Mouse (Mus musculus) 416B (cell line): ENCODE data around the gene Golga3.

Experiments
- DNase-seq: peaks from one replicate; pipeline ENCODE4 v3.0.0; 2011; ENCODE audit warnings: low read depth

The Golga3 gene

GRCm38 (mm10) chr5:110176362-110177020 lies at the start of gene Golga3:
TSS of gene Golga3 (plus strand) at chr5:110176701.
- DNase-seq: peak; percentile 97

GRCm38 (mm10) chr5:110135293-110136086 lies 41.0 kb upstream of the Golga3 start, which contains the start of gene Chfr:
TSS of gene Chfr (plus strand) at chr5:110135842.
- DNase-seq: peak; percentile 99

GRCm38 (mm10) chr5:110136087-110136464 lies 40.4 kb upstream of the Golga3 start:
- no peak for DNase-seq

GRCm38 (mm10) chr5:110137816-110138215 lies 38.7 kb upstream of the Golga3 start:
- no peak for DNase-seq

GRCm38 (mm10) chr5:110139325-110139724 lies 37.2 kb upstream of the Golga3 start:
- DNase-seq: no peak

DNA sequence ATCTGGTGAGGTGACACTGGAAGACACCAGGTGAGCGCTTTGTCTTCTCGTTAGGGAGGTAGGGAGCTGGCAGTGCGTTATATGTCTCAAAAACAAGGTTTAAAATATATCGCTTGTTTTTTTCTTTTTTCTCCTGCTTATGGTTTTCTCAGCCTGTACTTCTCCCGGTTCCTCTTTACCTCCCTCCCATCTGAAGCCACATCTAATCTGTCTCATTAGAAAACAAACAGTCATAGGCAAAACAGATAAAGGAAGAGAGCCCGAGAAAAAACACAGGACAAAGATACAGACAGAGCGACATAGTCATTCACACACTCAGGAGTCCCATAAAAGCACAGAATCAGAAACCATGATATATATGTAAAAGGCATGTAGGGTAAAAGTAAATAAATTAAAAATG lies 36.1 kb upstream of the Golga3 start:
- DNase-seq: no peak

- no peak for DNase-seq
Observed at GRCm38 (mm10) chr5:110142309-110142708, 34.2 kb upstream of the Golga3 start.

- peak; percentile 66 for DNase-seq
Observed at GRCm38 (mm10) chr5:110143007-110143406, 33.5 kb upstream of the Golga3 start.

GRCm38 (mm10) chr5:110169374-110169773 lies 7.1 kb upstream of the Golga3 start:
- DNase-seq: no peak

- DNase-seq: no peak
Observed at GRCm38 (mm10) chr5:110177021-110177420, 520 bp downstream of the Golga3 start.

DNA sequence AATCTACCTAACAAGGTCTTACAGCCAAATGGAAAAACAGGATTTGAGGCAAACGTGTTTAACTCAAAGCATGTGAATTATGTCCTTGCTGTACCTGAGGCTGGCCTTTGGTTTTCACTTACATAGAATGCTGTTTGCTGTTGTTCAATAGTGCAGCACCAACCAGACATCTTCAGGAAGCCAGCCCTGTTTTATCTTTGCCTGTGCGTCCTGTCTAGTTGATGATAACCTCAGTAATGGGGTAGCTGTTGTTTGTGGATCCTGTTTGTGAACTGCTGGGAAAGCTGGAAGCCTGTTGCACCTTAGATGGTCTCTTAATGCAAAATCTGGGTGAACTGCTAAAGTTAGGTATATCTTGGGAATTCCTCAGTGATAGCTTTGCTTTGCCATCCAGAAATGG lies 2.1 kb downstream of the Golga3 start:
- DNase-seq: no peak

GRCm38 (mm10) chr5:110181716-110182115 lies 5.2 kb downstream of the Golga3 start:
- DNase-seq: no peak

DNA sequence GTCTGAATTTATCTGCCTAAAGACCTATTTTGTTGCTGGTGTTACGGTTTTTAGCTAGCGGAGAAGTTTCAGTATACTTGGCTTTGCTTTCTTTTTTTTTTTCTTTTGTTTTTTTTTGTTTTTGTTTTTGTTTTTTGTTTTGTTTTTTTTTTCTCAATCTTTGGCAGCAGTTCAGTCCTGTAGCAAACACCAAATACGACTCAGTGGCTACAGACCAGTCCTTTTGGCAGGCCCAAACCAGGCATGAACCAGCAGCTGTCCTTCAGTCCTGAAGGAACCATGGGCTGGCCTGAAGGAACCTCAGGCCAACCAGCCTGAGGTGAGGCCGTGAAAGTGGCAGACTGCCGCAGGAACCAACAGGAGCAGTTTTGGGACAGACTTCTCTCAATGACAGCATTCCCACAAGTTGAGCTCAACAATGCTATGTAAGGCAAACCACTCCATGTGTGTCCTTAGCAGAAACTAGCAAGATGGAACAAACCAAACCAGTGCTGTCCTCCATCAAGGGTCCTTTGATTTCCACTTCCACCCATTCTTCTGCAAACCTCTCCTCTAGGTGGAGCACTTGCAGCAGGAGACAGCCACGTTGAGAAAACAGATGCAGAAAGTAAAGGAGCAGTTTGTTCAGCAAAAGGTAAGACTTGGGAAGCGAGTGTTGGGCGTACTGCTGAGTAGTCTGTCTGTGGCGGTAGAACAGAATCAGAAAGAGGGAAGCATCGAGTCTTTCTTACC lies 26.8 kb downstream of the Golga3 start:
- DNase-seq: peak; percentile 45

GRCm38 (mm10) chr5:110204777-110205176 lies 28.3 kb downstream of the Golga3 start:
- peak; percentile 47 for DNase-seq

DNA sequence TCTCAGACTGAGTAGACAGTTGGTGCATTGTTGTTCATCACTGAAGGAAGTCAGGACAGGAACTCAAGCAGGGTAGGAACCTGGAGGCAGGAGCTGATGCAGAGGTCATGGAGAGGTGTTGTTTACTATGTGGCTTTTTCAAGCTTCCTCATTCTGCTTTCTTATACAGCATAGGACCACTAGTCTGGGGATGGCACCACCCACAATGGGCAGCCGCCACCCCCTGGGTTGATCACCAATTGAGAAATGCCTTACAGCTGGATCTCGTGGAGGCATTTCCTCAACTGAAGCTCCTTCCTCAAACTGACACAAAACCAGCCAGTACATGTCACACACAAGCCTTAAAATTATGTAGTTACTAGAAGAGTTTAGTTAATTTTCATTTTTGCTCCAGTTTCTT lies 34.8 kb downstream of the Golga3 start:
- DNase-seq: peak; percentile 69

- no peak for DNase-seq
Observed at GRCm38 (mm10) chr5:110216780-110217179, 40.3 kb downstream of the Golga3 start.

- DNase-seq: no peak
Observed at GRCm38 (mm10) chr5:110220331-110220730, 43.8 kb downstream of the Golga3 start.

DNA sequence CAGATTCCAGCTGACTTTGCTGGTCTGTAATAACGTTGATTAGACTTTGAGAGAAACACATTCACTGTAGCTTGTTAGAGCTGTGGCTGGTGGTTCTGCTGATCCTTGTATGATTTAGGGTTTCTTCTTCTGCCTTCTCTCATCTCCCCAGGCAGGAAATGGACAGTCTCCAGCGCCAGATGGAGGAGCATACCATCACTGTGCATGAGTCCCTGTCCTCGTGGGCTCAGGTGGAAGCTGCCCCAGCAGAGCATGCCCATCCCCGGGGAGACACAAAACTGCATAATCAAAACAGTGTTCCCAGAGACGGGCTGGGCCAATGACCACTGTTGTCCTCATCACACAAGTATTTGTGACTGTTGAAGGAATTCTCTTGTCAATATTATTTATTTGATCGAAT lies 46.3 kb downstream of the Golga3 start:
- DNase-seq: no peak

DNA sequence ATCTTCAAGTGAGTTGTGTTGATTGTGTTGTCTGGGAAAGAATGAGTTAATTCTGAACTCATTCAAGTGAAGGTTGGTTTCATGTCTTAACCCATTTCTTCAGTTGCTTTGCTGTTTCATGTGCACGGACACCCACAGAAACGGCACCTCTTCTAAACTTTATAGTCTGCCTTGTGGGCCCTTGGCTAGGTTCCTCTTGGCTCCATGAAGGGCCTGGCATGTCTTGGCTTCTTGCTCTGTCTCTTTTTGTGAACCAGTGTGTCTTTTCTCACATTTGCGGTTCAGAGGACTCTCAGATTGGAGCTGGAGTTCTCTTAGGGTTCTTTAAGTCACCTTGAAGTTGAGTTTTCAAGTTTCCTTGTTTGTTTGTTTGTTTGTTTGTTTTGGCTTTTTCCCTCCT lies 48.6 kb downstream of the Golga3 start:
- DNase-seq: no peak

- DNase-seq: no peak
Observed at GRCm38 (mm10) chr5:110227336-110227883, 50.9 kb downstream of the Golga3 start.

DNA sequence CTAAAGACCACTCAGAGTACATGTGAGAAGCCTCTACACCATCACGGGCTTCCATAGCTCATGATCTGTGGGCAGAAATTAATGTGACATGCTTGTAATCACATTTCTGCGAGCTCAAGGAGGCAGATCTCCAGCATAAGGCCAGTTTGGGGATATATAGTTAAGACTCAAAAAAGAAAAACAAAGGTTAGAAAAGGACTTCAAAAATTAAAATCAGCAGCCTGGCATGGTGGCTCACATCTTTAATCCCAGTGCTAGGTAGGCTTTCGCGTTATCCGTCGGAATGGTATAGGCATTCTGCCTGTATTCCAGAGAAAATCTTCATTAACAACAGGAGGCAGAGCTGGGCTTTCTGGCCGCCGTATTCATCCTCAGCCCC lies 53.9 kb downstream of the Golga3 start:
- DNase-seq: no peak

- DNase-seq: peak; percentile 91
Observed at GRCm38 (mm10) chr5:110230780-110231461, 54.4 kb downstream of the Golga3 start, which contains the start of gene Ankle2. TSS of gene Ankle2 (plus strand) at chr5:110231004.
